24 mouse cellular contexts compared by ENCODE assay signal in genomic region chr11:66961447-66962176, GRCm38 (mm10). TPM values are rescaled to one million over a fixed set of nuclear protein-coding genes. Genes with fewer than 3 reads are reported as not detected.
DNase-seq lines count a peak whose midpoint lies in the region; ATAC-seq and TF ChIP-seq lines count a peak whose summit lies in the region.
"Had no signal": no experiment of that assay in that cellular context is flagged by ENCODE, and none has a peak within 500 bp of the region (broad histone marks: within the 10 kb centered on the region; RNA-seq: fewer than 3 reads in every experiment).

No protein-coding gene starts in this region.

- H3K27me3 ChIP-seq in CH12.LX (replicated peaks) = peaks cover 38% of the 10 kb centered on the region
- H3K27me3 ChIP-seq in heart, embryonic 15.5 days = no peaks in the 10 kb centered on the region
- no peaks in the 10 kb centered on the region for H3K27me3 ChIP-seq in intestine, embryonic 16.5 days (replicated peaks; ENCODE audit: control insufficient read depth, insufficient read depth, low read length)
- no peaks in the 10 kb centered on the region for H3K27me3 ChIP-seq in forebrain, embryonic 11.5 days (ENCODE audit: control insufficient read depth, insufficient read depth, low read length)
- no peaks in the 10 kb centered on the region for H3K27me3 ChIP-seq in midbrain, postnatal 0 days (ENCODE audit: insufficient read depth, low read length)
- H3K27me3 ChIP-seq: forebrain, embryonic 12.5 days; hindbrain, embryonic 13.5 days; liver, embryonic 15.5 days; midbrain, embryonic 15.5 days had no signal

- dilution Hi-C loops in CH12.LX (cut with MboI; ENCODE audit: extremely low pct_ligation_motif_present, extremely low pct_unique_long_range_greater_than_20kb, low sequenced_read_pairs) = no loop called here

- DNase-seq in CD4-positive helper T cell, adult 2 months (ENCODE audit: low read depth, low spot score) = peak; percentile 9
- no peak for DNase-seq in CH12.LX (ENCODE audit: extremely low read depth)
- no peak for DNase-seq in forebrain, embryonic 11.5 days (ENCODE audit: low spot score)
- DNase-seq in lung, postnatal 36 days = no peak
- DNase-seq in left cerebral cortex, postnatal 4 days = no peak
- DNase-seq in midbrain, postnatal 0 days (ENCODE audit: low spot score) = no peak
- DNase-seq: cerebellum, postnatal 14 days; gastrocnemius, adult 2 months; thymus, postnatal 4 days had no signal

- H3K9ac ChIP-seq in CH12.LX (ENCODE audit: insufficient read depth, low read depth) = no peak overlapping the region
- no peak overlapping the region for H3K9ac ChIP-seq in heart, embryonic 15.5 days
- H3K9ac ChIP-seq in intestine, embryonic 16.5 days (ENCODE audit: low read depth, low read length) = no peak overlapping the region
- H3K9ac ChIP-seq in forebrain, embryonic 11.5 days (ENCODE audit: low read length) = no peak overlapping the region
- no peak overlapping the region for H3K9ac ChIP-seq in midbrain, postnatal 0 days (replicated peaks; ENCODE audit: low read length, poor library complexity, severe bottlenecking)
- H3K9ac ChIP-seq: forebrain, embryonic 12.5 days; hindbrain, embryonic 13.5 days; liver, embryonic 15.5 days; midbrain, embryonic 15.5 days had no signal

- WGBS in heart, embryonic 15.5 days = 37% methylated on average over 12 of the region's 12 CpGs
- 61% methylated on average over 12 of the region's 12 CpGs for WGBS in intestine, embryonic 16.5 days
- WGBS in forebrain, embryonic 11.5 days = 89% methylated on average over 12 of the region's 12 CpGs
- 93% methylated on average over 12 of the region's 12 CpGs for WGBS in midbrain, postnatal 0 days

- H3K79me2 ChIP-seq in CH12.LX (replicated peaks; ENCODE audit: control insufficient read depth, extremely low read depth, insufficient read depth, poor library complexity, severe bottlenecking) = no peaks in the 10 kb centered on the region

- H3K4me3 ChIP-seq in CH12.LX (replicated peaks in 1 of 3; ENCODE audit: low read depth in 2 of 3, low read length in 2 of 3, poor library complexity in 1 of 3) = no peak overlapping the region
- no peak overlapping the region for H3K4me3 ChIP-seq in heart, embryonic 15.5 days
- H3K4me3 ChIP-seq in intestine, embryonic 16.5 days (ENCODE audit: low read length) = no peak overlapping the region
- no peak overlapping the region for H3K4me3 ChIP-seq in forebrain, embryonic 11.5 days (ENCODE audit: low read depth, low read length)
- H3K4me3 ChIP-seq in midbrain, postnatal 0 days (ENCODE audit: low read depth, low read length) = no peak overlapping the region
- H3K4me3 ChIP-seq: forebrain, embryonic 12.5 days; gastrocnemius, adult 2 months; hindbrain, embryonic 13.5 days; liver, embryonic 15.5 days; midbrain, embryonic 15.5 days had no signal

- H3K4me2 ChIP-seq in CH12.LX (ENCODE audit: insufficient read depth, low read depth, poor library complexity, severe bottlenecking) = peak overlapping the region; percentile 31
- H3K4me2 ChIP-seq in heart, embryonic 15.5 days = peak overlapping the region; percentile 9; the same call in 1 of the 2 replicates
- peak overlapping the region; percentile 13; the same call in 1 of the 2 replicates for H3K4me2 ChIP-seq in intestine, embryonic 16.5 days (ENCODE audit: low read depth, low read length)
- H3K4me2 ChIP-seq in forebrain, embryonic 11.5 days (ENCODE audit: low read depth, low read length, severe bottlenecking) = no peak overlapping the region
- no peak overlapping the region for H3K4me2 ChIP-seq in midbrain, postnatal 0 days (ENCODE audit: low read depth, low read length, poor library complexity, severe bottlenecking)
- H3K4me2 ChIP-seq: forebrain, embryonic 12.5 days; hindbrain, embryonic 13.5 days; liver, embryonic 15.5 days; midbrain, embryonic 15.5 days had no signal

- H3K36me3 ChIP-seq in CH12.LX (replicated peaks in 1 of 2; ENCODE audit: control insufficient read depth in 1 of 2, insufficient read depth in 1 of 2, low read length in 1 of 2) = no peaks in the 10 kb centered on the region
- H3K36me3 ChIP-seq in heart, embryonic 15.5 days = no peaks in the 10 kb centered on the region
- no peaks in the 10 kb centered on the region for H3K36me3 ChIP-seq in intestine, embryonic 16.5 days (ENCODE audit: control insufficient read depth, insufficient read depth, low read length)
- H3K36me3 ChIP-seq in forebrain, embryonic 11.5 days (ENCODE audit: control insufficient read depth, insufficient read depth, low read length) = no peaks in the 10 kb centered on the region
- H3K36me3 ChIP-seq in midbrain, postnatal 0 days (ENCODE audit: insufficient read depth, low read length) = no peaks in the 10 kb centered on the region
- H3K36me3 ChIP-seq: forebrain, embryonic 12.5 days; hindbrain, embryonic 13.5 days; liver, embryonic 15.5 days; midbrain, embryonic 15.5 days had no signal

- no peak for TF ChIP-seq RAD21 in CH12.LX (IDR thresholded peaks at IDR 0.05; ENCODE audit: low read depth, low read length)

- no peak for TF ChIP-seq CTCF in CH12.LX (conservative IDR thresholded peaks at IDR 0.05 in 1 of 2, IDR thresholded peaks at IDR 0.05 in 1 of 2; ENCODE audit: low read depth in 2 of 2, low read length in 2 of 2)
- no peak for TF ChIP-seq CTCF in midbrain, postnatal 0 days (IDR thresholded peaks at IDR 0.05)

- H3K27ac ChIP-seq in CH12.LX (ENCODE audit: insufficient read depth, low read depth) = no peak overlapping the region
- peak overlapping the region; percentile 54 for H3K27ac ChIP-seq in heart, embryonic 15.5 days
- peak overlapping the region; percentile 87 for H3K27ac ChIP-seq in intestine, embryonic 16.5 days (ENCODE audit: low read length)
- H3K27ac ChIP-seq in forebrain, embryonic 11.5 days (ENCODE audit: low read depth, low read length) = no peak overlapping the region
- no peak overlapping the region for H3K27ac ChIP-seq in midbrain, postnatal 0 days (ENCODE audit: low read depth, low read length)
- H3K27ac ChIP-seq: forebrain, embryonic 12.5 days; gastrocnemius, adult 2 months; hindbrain, embryonic 13.5 days; liver, embryonic 15.5 days; midbrain, embryonic 15.5 days had no signal

- in situ Hi-C loops in CH12.LX (cut with MboI; ENCODE audit: low pct_ligation_motif_present, low pct_unique_long_range_greater_than_20kb, low sequenced_read_pairs) = no loop called here

- peak; percentile 57 for ATAC-seq in heart, embryonic 15.5 days (replicated peaks; ENCODE audit: insufficient number of reproducible peaks, insufficient read depth, low FRiP score, low read depth)
- peak; percentile 41 for ATAC-seq in intestine, embryonic 16.5 days
- ATAC-seq in forebrain, embryonic 11.5 days (replicated peaks; ENCODE audit: low FRiP score) = no peak
- ATAC-seq in midbrain, postnatal 0 days (ENCODE audit: low FRiP score) = no peak
- ATAC-seq: inflammation-experienced regulatory T-cells, adult 6 months; lung, postnatal 0 days; midbrain, embryonic 15.5 days; Patski had no signal

- intact Hi-C loops in left cerebral cortex, postnatal 4 days (cut with DNase I) = no loop called here

- TF ChIP-seq EP300 in CH12.LX (IDR thresholded peaks at IDR 0.05; ENCODE audit: low read length) = no peak

- no peak for TF ChIP-seq POLR2A in CH12.LX (IDR thresholded peaks at IDR 0.05; ENCODE audit: low read depth, low read length)

- H3K9me3 ChIP-seq in CH12.LX (replicated peaks; ENCODE audit: low read length) = no peaks in the 10 kb centered on the region
- H3K9me3 ChIP-seq in heart, embryonic 15.5 days (replicated peaks) = peaks cover 5% of the 10 kb centered on the region; the same call in 1 of the 2 replicates
- H3K9me3 ChIP-seq in intestine, embryonic 16.5 days (ENCODE audit: control insufficient read depth, low read length) = no peaks in the 10 kb centered on the region
- H3K9me3 ChIP-seq in forebrain, embryonic 11.5 days (ENCODE audit: control insufficient read depth, low read length) = no peaks in the 10 kb centered on the region
- no peaks in the 10 kb centered on the region for H3K9me3 ChIP-seq in midbrain, postnatal 0 days (ENCODE audit: low read length)
- H3K9me3 ChIP-seq: forebrain, embryonic 12.5 days; hindbrain, embryonic 13.5 days; liver, embryonic 15.5 days; midbrain, embryonic 15.5 days had no signal

- H3K4me1 ChIP-seq in CH12.LX (ENCODE audit: control insufficient read depth in 1 of 2, insufficient read depth in 2 of 2) = 0 out of 4 replicates have a peak, but pooled peaks cover 0 to 3% of the 10 kb centered on the region in 2 experiments
- peaks cover 18% of the 10 kb centered on the region for H3K4me1 ChIP-seq in heart, embryonic 15.5 days (replicated peaks)
- peaks cover 7% of the 10 kb centered on the region; the same call in 1 of the 2 replicates for H3K4me1 ChIP-seq in intestine, embryonic 16.5 days (ENCODE audit: control insufficient read depth, insufficient read depth, low read length)
- H3K4me1 ChIP-seq in forebrain, embryonic 11.5 days (replicated peaks; ENCODE audit: control insufficient read depth, insufficient read depth, low read length) = no peaks in the 10 kb centered on the region
- no peaks in the 10 kb centered on the region for H3K4me1 ChIP-seq in midbrain, postnatal 0 days (ENCODE audit: insufficient read depth, low read length)
- H3K4me1 ChIP-seq: forebrain, embryonic 12.5 days; hindbrain, embryonic 13.5 days; liver, embryonic 15.5 days; midbrain, embryonic 15.5 days had no signal

TF ChIP-seq in CH12.LX, 34 proteins besides CTCF, POLR2A, EP300 and RAD21 (continues in another document):
- TF ChIP-seq E2F4 (IDR thresholded peaks at IDR 0.05; ENCODE audit: insufficient replicate concordance, low read depth, low read length) = no peak

RNA-seq across cellular contexts. Expression of gene Tmem238l, which starts 5.2 kb away (rescaled TPM):
- total RNA-seq in CH12.LX (2012; rRNA removed) (not detected in 2 replicates), CH12.LX (2014; rRNA removed) (not detected in 2 replicates)
- polyA plus RNA-seq in CH12.LX (2012; ENCODE audit: insufficient read length, low read depth) = not detected in 2 replicates
- polyA plus RNA-seq in heart, embryonic 15.5 days (2015; fragmentation: Nextera tagmentation; extraction: Ambion mirVana) = 0.15 TPM in 1 of 2 replicates, not detected in the other
- 2.2 and 2.8 TPM in 2 replicates for polyA plus RNA-seq in intestine, embryonic 16.5 days (2015; fragmentation: Nextera tagmentation; extraction: Ambion mirVana)
- not detected in 2 replicates for polyA plus RNA-seq in forebrain, embryonic 11.5 days (2014; fragmentation: Nextera tagmentation; extraction: Ambion mirVana)
- not detected for total RNA-seq in left cerebral cortex, postnatal 4 days (2021)
- not detected in 2 replicates for total RNA-seq in midbrain, postnatal 0 days (2014; rRNA removed)
- polyA plus RNA-seq in midbrain, postnatal 0 days (2015; fragmentation: Nextera tagmentation; extraction: Ambion mirVana) = not detected in 2 replicates
- total RNA-seq: adrenal gland, postnatal 10 days; ES-E14; gastrocnemius, adult 2 months; layer of hippocampus, postnatal 25 days; left cerebral cortex, postnatal 14 days; megakaryocyte progenitor cell, adult 5-6 weeks had no signal
- polyA plus RNA-seq: forebrain, embryonic 12.5 days; hindbrain, embryonic 13.5 days; inflammation-experienced regulatory T-cells, adult 6 months; limb, embryonic 14.5 days; liver, embryonic 15.5 days; lung, postnatal 0 days; midbrain, embryonic 15.5 days; Patski had no signal

RNA-seq across cellular contexts. Expression of gene Pirt, which starts 49.8 kb away (rescaled TPM):
- total RNA-seq in CH12.LX (2012; rRNA removed) = not detected in 2 replicates
- total RNA-seq in CH12.LX (2014; rRNA removed) = not detected in 2 replicates
- polyA plus RNA-seq in CH12.LX (2012; ENCODE audit: insufficient read length, low read depth) = not detected in 2 replicates
- polyA plus RNA-seq in heart, embryonic 15.5 days (2015; fragmentation: Nextera tagmentation; extraction: Ambion mirVana) = 7.4 and 8.0 TPM in 2 replicates
- 6.7 and 6.8 TPM in 2 replicates for polyA plus RNA-seq in intestine, embryonic 16.5 days (2015; fragmentation: Nextera tagmentation; extraction: Ambion mirVana)
- 0.31 and 0.43 TPM in 2 replicates for polyA plus RNA-seq in forebrain, embryonic 11.5 days (2014; fragmentation: Nextera tagmentation; extraction: Ambion mirVana)
- under 1 TPM in 1 of 2 experiments, not detected in 1; 0.14 TPM for total RNA-seq in left cerebral cortex, postnatal 4 days (2021)
- total RNA-seq in midbrain, postnatal 0 days (2014; rRNA removed) = 0.76 and 1.4 TPM in 2 replicates
- polyA plus RNA-seq in midbrain, postnatal 0 days (2015; fragmentation: Nextera tagmentation; extraction: Ambion mirVana) = 0.47 and 0.59 TPM in 2 replicates
- total RNA-seq: megakaryocyte progenitor cell, adult 5-6 weeks had no signal
- polyA plus RNA-seq: inflammation-experienced regulatory T-cells, adult 6 months; liver, embryonic 15.5 days; Patski had no signal

Comparison
In these comparisons a context has a peak if more than half of its experiments do, and no peak if none do; other contexts are left out.
1. H3K27ac ChIP-seq: peak in heart, embryonic 15.5 days (single experiment) and intestine, embryonic 16.5 days (single experiment); none in CH12.LX (single experiment), forebrain, embryonic 11.5 days (single experiment) and midbrain, postnatal 0 days (single experiment).
2. H3K4me2 ChIP-seq: peak in CH12.LX (single experiment), heart, embryonic 15.5 days (single experiment) and intestine, embryonic 16.5 days (single experiment); none in forebrain, embryonic 11.5 days (single experiment) and midbrain, postnatal 0 days (single experiment).
3. ATAC-seq: peak in heart, embryonic 15.5 days (single experiment) and intestine, embryonic 16.5 days (single experiment); none in forebrain, embryonic 11.5 days (single experiment) and midbrain, postnatal 0 days (single experiment).